Mouse (Mus musculus) G1E (cell line): ENCODE measurements around the gene Vipr1.

ENCODE experiments used
- CTCF ChIP-seq: IDR thresholded peaks from 2 replicates; pipeline ENCODE4 v1.5.1; 2012; ENCODE audit warnings: low read depth, low read length, inconsistent platforms, mixed read lengths
- TAL1 ChIP-seq: conservative IDR thresholded peaks from 2 replicates; pipeline ENCODE4 v1.6.1; 2012; ENCODE audit warnings: low read depth, low read length, inconsistent platforms, mixed read lengths

DNA sequence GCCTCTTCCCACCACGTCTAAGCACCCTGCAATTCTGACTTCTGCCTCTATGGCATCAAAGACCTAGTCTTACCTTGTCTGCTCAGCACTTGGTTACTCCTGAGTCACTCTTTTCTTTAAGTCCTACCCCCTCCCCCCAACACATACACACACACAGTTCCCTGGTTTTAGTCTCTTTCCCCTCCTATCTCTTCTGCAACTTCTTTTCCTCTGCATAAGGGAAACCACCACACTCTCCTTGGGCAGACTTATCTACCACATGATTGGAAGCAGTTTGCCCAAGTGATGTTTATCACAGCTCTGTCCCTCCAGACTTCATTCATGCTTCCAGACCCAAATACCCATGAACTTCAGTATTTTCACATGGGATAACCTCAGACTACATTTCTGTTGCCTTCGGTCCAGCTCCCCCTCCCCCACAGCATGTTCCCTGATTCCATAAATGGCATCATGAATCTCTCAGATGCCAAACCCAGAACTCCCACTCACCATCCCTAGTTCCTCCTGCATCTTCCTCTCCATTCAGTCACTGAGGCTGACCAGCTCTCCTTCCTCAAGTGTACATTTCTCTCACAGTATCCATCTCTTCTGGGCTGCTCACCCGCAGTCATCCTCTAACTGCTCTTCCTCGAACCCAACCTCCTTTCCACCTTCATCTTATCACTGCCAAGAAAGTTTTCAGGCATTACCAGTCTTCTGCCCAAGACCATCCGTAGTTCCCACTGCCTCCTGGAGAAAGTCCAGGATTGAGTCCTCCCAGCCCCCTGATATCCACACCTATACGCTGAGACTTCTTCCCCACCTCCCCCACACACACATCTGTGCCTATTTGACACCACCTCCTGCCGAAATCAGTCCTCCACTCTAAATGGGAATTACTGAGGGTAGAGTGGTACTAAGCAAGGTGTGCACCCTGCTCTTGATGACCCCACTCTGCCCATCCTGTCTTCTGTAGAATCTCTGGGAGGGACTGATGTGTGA is 66.3 kb downstream of the Vipr1 start:
- TF ChIP-seq CTCF (no peak), TAL1 (no peak)
